Mouse (Mus musculus) spleen, postnatal 36 days (tissue): ENCODE data around the gene Higd1c.
"Not testable (repeated sequence)": the region's sequence is repeated elsewhere in the genome, so short reads cannot be mapped to it uniquely, and the experiment has no call there.

Experiments used
- DNase-seq, 2 experiments: peaks; one replicate each; pipeline ENCODE4 v3.0.0; 2022; ENCODE audit warnings: low spot score in 2 of 2, mixed read lengths in 1 of 2

The Higd1c gene

DNA sequence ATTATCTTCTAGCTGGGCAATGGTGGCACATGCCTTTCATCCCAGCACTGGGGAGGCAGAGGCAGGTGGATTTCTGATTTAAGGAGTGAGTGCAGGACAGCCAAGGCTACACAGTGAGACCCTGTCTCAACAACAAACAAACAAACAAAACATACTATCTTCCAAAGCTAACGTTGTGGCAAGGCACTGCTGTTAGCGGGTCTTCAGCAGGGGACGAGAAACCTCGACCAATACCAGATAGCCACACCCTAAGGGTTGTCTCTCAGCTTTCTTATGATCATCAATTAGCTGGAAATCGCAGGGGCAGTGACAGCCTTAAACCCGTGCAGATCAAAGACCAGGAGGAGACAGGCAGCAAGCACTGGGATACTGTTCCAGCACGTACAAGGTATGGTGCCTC is at the start of gene Higd1c:
Higd1c (plus strand) TSS at position 301 of the 400 bp plus-strand sequence.
- DNase-seq = no peak

DNA sequence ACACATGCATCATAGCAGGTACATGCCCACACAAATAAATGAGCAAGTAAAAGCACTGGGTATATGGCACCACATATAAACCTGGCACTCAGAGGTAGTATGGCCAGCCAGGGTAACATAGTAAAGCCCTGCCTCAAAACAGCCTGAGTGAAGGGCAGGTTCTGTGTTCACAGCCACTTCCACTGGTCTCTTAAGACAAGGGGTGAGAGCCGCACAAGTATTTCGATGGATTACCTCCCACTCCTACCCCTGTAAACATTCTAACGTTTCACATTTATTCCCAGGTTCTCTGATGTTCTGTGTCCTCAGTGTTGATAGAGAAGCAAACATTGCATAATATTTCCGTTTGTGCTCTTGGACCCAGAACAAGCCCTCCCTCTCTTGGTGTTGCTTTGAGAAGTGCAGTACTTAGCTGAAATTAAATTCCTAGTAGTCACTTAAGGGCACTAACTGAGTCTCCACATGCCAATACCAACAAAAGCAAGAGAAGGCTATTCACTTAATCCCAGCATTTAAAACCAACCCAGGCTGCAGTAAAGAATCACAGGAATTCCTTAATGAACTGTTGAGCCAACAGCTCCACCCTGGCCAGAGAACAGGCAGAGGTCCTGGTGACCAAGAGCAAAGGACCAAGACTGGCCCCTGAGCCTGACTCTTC is 46.2 kb upstream of the Higd1c start:
- not testable (repeated sequence) for DNase-seq

DNA sequence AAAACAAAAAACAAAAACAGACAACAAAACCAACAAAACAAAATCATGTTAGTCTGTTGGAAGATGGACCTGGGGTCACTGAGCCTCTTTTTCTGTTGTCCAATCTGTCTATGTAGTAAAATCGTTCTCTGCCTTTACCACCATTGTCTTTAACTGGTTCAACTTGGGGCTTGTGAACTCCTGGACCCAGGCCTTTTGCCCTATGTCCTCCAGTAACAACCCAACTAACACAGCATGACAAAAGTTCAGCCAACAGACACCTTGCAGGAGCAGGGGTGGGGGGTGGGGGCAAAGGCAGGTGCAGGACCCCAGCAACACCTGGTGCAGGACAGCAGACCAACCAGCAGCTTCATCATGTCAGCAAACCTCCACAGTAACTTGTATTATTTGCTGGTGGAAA is 44.5 kb upstream of the Higd1c start:
- no peak for DNase-seq

DNA sequence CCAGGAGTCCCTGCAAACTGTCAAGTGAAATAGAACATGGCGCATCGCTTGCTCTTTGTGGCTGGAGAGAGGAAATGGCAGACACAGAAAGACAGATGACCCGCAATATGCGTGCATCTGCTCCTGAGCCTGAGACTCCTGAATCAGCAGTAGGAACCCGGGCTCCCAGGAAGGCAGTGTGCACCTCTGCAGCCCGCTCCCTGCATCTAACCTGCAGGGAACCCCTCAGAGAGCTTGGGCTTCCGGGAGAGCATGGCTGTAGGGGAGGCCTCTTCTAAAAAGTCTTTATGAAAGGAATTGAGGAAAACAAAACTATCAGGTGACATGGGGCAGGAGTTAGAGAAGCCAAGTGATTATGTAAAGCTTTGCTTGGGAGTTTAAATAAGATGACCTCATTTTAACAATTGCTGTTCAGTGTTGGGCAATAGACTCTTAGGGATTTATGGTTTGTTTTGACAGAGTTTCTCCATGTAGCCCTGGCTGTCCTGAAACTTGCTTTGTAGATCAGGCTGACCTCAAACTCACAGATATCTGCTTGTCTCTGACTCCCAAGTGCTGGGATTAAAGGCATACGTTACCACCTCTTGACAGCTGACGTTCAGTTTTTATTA is 43.9 kb upstream of the Higd1c start:
- DNase-seq = no peak

DNA sequence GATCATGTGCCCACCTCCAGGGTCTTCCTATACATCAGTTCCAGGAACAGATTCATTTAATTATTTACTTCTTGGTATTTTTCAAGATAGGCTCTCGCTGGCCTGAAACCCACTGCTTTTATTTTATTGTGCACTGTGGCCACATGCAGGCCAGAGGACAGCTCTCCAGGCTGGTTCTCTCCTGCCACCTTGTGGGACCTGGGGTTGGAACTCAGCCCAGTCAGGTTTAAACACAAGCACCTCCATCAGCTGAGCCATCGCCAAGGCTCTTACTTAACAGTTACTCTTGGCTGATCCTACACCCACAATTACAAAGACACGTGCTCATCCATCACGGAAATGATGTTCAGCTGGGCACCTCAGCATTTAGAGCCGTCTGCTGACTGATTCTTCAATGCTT is 43.2 kb upstream of the Higd1c start:
- no peak for DNase-seq

DNA sequence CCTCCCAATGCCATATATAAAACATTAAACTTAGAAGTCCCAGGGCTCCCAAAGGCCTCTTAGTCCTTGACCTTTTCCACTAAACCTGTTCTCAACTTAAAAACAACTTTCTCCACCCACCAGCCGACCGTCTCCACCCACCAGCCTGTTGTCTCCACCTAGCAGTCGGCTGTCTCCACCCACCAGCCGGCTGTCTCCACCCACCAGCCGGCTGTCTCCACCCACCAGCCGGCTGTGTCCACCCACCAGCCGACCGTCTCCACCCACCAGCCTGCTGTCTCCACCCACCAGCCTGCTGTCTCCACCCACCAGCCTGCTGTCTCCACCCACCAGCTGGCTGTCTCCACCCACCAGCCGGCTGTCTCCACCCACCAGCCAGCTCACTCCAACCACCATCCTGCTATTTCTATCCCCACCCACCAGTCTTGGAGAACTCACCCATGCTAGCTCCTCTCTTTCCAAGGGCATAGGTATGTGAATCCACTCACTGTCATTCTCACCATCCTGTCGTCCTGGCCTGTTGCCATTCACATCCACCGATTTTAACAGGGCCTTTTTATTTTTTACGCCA is 40.2 kb upstream of the Higd1c start:
- DNase-seq = no peak

DNA sequence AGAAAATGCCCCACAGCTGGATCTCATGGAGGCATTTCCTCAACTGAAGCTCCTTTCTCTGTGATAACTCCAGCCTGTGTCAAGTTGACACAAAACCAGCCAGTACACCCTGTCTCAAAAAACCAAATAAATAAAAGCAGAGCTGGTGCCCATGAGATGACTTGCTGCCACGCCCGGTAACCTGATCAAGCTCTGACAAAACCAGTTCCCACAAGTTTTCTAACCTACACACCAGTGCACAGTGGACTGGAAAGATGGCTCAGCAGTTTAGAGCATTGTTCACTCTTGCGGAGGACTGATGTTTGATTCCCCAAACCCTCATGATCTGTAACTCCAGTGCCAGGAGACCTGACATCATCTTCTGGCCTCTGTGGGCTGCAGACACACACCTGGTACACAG is 39.1 kb upstream of the Higd1c start:
- DNase-seq = no peak

DNA sequence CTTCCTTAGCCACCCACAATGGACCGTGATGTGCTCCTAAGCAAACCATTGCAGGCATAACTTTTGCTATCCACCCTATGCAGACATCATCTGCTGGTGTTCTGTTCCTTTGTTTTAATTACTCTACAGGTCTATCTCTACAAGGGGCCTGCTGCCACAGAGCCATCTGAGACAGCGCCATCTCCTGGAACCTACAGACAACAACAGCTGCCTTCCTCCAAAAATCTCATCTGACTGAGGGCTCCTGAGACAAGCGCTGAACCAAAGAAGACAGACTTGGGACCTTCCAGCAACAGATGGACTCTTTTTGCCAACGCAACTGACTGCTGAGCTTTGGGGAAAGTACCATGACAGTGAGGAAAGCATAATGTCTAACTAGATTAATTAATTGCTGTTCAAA is 36.3 kb upstream of the Higd1c start:
- DNase-seq = not testable (repeated sequence)

DNA sequence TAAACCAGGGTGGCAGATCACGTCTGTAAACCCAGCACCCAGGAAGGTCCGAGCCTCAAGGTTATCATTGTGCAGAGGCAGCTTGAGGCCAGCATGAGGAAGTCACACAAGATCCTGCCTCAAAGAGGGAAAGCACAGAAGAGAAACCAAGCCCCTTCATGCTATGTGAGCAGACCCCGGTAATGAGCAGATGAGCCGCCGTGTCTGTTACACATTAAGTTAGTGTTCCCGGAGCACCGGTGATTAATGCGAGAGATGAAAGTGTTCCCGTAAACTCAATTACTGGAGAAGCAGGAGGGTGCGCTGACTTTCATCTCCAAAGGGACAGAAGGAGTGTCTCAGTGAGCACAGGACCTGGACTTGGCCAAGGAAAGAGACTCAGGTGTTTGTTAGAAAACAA is 35.0 kb upstream of the Higd1c start:
- DNase-seq = not testable (repeated sequence)

DNA sequence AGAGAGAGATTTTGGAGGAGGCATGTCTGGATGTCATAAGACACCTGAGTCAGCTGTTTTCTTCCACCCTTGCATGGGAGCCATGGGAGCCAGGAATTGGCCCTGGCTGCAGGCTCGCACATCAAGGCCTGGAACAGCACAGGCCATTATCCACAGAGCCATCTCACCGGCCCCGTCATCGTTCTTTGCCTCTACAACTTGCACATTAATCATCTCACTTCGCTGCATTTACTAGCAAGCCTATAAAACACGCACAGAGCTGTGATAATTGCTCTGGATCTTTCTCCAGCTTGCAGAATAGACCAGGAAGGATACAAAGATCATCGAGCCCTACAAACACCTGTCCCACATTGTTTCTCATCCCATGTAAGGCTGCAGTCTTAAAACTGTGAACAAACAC is 33.6 kb upstream of the Higd1c start:
- DNase-seq = no peak

DNA sequence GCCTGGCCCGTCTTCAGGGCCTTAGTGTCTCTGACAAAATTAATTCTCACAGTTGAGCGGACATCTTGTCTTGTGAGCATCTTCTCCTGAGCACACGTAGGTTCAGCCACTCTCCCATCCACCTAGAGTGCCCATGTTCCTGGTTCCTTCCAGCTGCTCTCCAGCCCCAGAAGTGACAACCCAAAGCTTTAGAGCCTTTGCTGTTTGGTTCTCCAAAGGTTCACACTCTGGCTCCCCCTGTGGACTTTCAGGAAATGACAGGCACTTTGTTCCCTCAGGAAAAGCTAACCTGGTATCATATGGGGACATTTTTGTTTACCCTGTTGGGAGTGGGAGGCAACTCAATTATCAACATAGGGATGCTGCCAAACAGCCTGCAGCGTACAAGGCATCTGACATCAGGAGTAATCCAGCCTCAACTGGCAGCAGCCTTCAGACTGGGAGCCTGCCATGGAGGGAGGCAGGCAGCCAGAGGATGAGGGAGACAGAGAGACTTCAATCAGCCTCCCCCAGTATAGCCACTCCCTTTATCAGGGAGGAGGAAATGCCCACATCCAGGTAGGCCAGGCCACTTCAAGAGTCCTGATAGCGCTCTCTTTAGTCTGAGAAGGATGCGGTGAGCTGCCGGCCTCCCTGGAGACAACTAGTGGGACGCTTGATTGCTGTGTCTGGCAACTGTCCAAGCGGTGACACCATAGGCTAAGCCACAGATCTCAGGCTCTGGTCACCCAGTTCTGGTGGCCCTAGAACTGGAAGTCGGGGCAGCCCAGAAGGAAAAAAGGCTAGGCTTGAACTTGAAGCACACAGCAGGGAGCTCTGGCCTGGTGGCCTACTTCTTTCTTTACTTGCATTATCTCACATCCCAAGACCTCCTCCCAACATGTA is 32.0 kb upstream of the Higd1c start:
- not testable (repeated sequence) for DNase-seq

DNA sequence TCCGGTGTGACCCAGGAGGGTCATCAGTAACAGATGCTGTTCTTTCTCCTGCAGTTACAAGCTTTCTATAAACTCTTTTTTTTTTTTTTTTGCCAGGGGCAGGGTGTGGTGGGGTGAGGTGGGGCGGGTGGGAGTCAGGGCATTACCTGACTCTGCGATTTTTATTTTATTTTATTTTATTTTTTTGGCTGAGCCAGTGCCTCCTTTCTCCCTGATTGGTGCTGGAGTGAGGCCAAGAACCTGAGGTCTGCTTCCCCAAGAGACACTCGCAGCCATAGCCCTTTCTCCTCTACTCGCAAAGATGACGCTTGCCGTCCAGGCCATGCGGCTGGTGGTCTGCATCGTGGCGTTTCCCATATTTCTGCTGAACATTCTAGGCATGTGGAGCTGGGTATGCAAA is 29.7 kb upstream of the Higd1c start, which contains the start of gene Mettl7a3:
Mettl7a3 (plus strand) TSS at position 301 of the 400 bp plus-strand sequence.
- DNase-seq = no peak

DNA sequence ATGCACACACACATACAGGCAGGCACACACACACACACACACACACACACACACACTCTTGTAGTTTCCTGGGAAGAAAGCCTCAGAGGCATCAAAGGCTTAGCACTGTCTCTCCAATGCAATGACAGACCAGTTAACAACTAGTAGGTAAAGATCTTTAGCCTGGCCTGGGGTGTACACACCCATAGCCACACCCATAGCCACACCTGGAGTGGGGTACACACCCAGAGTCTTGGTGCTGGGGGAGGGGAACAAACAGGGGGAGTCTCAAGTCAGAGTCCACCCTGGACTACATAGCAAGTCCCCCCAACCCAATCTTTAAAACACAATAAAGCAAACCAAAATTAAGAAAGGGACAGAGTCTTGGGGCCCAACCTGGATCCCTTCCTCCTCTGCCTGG is 27.0 kb upstream of the Higd1c start:
- DNase-seq = not testable (repeated sequence)

DNA sequence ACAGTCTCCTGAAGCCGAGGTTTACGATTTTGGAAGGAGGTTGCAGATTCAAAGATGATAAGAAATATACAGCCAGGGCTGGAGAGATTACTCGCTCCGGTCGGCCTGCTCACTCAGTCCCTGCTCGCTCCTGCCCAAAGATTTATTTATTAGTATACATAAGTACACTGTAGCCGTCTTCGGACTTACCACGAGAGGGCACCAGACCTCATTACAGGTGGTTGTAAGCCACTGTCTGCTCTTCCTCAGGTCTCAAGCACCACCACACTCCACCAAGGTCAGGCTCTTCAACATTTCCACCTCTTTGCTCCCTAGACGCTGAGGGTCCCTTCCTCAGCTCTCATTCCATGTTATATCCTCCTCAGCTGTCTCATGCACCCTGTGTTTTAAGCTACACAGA is 26.5 kb upstream of the Higd1c start:
- peak; percentile 67 to 72 for DNase-seq

DNA sequence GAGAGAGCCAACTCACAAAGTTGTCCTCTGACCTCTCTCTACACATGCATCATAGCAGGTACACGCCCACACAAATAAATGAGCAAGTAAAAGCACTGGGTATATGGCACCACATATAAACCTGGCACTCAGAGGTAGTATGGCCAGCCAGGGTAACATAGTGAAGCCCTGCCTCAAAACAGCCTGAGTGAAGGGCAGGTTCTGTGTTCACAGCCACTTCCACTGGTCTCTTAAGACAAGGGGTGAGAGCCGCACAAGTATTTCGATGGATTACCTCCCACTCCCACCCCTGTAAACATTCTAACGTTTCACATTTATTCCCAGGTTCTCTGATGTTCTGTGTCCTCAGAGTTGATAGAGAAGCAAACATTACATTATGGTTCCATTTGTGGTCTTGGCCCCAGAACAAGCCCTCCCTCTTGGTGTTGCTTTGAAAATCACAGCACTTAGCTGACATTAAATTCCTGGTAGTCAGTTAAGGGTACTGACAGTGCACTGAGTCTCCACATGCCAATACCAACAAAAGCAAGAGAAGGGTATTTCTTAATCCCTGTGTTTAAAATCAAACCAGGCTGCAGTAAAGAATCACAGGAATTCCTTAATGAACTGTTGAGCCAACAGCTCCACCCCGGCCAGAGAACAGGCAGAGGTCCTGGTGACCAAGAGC is 22.9 kb upstream of the Higd1c start:
- not testable (repeated sequence) for DNase-seq

DNA sequence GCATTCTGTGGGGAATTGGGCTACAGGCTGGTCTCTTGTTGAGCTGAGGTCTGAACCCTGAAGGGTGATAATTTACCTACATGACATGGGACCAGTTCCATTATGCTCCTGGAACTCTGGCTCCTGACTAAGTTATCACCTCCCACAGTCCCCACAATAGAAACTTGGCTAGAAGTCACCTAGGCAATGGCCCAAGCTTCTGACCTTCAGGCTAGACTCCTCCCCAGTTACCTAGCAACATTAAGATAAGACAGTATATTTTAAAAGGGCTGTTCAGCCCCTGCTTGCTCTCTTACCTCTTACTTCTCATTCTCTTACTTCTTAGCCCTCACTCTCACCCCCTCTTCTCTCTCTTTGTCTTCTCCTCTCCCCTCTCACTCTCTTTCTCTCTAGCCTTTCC is 18.9 kb upstream of the Higd1c start:
- DNase-seq = no peak

DNA sequence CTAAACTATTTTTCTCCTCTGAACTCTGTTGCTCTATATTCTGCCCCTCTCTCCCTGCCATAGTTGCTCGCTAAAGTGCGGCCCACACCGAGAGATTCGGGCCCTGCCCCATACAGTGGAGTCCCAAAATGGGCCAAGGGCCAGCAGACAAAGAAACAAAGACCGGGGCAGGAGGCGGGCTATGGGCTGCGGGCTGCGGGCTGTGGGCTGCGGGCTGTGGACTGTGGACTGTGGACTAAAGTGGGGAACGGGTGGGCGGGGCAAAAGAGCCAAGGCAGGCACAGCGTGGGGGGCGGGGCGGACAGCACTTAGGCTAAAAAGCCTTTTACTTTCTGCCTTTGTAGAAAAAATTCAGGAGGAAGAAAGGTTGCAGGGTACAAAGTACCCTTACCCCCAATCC is 17.6 kb upstream of the Higd1c start:
- DNase-seq = no peak

DNA sequence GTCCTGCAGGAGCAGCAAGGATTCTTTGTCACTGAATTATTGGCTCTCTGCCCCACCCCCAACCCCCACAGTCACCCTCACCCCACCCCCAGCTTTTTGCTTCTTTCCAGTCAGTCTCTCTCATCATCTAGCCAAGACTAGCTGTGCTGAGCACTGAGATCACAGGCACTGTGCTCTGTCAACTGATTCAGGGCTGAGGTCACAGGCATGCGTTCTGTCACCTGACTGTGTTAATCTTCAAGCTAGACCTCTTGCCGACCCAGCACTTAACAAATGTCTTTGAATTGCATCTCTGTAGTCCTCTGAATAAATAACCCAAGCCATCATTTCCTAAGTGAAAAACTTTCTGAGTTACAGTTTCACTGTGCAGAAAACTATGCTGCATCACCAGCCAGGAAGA is 14.8 kb upstream of the Higd1c start:
- no peak for DNase-seq

DNA sequence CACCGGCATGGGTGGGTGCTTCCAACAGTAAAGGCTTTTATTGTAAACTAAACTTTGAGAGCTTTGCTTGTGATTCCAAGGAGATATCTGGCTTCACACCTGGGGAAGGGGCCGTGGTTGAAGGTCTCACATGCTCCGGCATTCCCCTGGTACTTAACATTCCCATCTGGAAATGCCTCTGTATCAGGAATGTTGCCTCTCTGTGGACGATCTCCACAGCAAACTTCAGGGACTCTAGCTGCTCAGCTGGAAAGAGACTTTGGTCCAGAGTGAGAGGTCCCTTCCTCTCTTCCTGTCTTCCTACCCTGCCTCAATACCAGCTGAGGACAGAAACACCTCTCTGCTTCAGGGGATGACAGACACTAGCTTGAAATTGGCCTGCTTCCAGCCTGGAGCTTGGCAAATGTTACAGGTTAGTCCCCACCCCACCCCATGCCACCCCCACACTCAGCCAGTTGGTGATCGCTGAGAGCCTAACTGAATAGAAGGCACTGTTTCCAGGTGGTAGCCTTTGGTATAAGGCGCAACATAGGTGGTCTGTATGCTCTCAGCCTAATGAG is 12.8 kb upstream of the Higd1c start:
- no peak for DNase-seq

DNA sequence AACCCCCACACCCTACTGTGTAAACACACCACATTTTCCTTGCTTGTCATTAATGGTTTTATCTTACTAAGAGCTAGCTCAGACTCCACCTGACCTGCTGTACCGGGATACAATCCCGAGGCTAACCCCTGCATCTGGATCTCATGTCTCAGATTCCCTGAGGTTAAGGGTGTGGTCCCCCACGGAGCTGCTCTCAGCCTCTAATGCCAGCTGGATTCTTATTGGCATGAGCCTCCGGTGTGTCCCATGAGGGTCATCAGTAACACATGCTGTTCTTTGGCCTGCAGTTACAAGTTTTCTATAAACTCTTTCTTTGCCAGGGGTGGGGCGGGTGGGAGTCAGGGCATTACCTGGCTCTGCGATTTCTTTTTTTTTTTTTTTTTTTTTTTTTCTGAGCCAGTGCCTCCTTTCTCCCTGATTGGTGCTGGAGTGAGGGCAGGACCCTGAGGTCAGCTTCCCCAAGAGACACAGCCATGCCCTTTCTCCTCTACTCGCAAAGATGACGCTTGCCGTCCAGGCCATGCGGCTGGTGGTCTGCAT is 11.6 kb upstream of the Higd1c start, which contains the start of the genes Methig1 and Mettl7a2:
Methig1 (plus strand) TSS at position 439 of the 540 bp plus-strand sequence.
Mettl7a2 (plus strand) TSS at position 490 of the 540 bp plus-strand sequence.
- no peak for DNase-seq

DNA sequence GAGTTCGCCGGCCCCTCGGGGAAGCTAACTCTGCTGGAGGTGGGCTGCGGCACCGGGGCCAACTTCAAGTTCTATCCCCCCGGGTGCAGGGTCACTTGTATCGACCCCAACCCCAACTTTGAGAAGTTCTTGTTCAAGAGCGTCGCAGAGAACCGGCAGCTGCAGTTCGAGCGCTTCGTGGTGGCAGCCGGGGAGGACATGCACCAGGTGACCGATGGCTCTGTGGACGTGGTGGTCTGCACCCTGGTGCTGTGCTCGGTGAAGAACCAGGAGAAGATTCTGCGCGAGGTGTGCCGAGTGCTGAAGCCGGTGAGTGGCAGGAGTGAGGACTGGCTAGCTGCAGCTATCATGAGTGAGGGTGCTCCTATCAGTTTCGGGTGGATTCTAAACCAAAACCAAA is 10.9 kb upstream of the Higd1c start:
- DNase-seq = not testable (repeated sequence)
